Mouse (Mus musculus): Measurements from ENCODE around the gene Gm3264. TPM values are rescaled to one million over a fixed set of nuclear protein-coding genes. Genes with fewer than 3 reads are reported as not detected.
A peak's percentile ranks its signal among the peaks of the same experiment; 100 is the strongest.
"Not testable (repeated sequence)": the region's sequence is repeated elsewhere in the genome, so short reads cannot be mapped to it uniquely, and the experiment has no call there.

Gene Gm3264
- total RNA-seq (2022), result 1 to 10 TPM in 1 of 4 experiments, under 1 TPM in 1, not detected in 2; 0.75 to 1.1 TPM

DNA sequence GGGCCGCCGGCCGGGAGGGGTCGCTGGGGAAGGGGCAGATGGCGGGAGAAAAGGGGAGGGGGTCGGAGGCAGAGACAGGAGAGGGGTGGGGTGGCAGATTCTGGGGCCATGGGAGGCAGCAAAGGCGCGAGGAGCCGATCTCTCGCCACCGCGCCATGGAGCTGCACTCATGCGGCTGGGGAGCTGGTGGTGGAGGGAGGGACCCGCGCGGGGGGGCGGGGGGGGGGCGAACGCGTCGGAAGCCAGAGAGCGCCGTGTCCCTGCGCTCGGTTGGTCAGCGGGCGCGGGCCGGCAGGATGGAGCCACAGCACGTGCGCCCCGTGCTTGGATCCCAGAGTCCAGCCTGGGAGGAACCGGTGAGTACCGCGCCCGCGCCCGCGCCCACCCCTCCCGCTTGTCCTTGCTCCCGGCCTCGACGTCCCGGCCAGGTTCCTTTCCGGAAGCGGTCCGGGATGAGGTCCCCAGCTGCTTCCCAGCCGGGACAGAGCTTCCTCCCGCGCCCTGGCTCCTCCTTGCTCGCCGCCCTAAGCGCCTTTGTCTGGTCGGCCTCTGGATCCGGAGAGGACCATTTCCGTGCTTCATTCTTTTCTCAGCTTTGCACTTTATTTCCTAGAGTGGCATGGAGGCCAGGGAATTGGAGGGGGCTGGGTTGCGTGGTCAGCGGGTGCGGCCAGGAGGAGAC is at the start of gene Gm3264:
TSS of gene Gm3264 (plus strand) at position 278 of the 682 bp plus-strand sequence.
- peak; percentile 44 for DNase-seq (ENCODE audit: low spot score)

DNA sequence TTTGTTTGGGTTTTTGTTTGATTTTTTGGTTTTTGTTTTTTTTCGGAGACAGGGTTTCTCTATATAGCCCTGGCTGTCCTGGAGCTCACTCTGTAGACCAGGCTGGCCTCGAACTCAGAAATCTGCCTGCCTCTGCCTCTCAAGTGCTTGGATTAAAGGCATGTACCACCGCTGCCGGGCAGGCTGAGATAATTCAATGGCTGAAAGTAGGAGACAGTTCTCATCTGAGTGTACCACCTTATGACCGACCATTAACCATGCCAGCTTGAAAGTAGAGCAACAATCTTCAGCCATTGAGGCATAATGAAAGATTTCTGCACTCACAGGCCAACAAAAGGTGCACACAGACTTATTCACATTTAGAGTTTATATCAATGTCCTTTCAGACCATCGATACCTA is 49.0 kb upstream of the Gm3264 start:
- DNase-seq (ENCODE audit: low spot score), result not testable (repeated sequence)

DNA sequence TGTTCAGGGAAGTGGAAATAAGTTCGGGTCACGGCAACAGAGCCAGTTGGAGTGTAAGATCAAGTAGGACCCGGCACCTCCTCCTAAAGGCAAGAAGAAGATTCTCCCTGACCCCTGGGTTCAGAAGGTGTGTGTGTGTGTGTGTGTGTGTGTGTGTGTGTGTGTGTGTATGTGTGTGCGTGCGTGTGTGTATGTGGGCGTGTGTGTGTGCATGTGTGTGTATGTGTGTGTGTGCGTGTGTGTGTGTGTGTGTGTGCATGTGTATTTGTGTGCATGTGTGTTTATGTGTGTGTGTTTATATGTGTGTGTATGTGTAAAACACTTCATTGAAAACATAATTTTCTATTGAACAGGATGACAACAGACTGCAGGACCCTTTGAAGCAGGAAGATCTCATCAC is 33.4 kb upstream of the Gm3264 start:
- DNase-seq (ENCODE audit: low spot score), result not testable (repeated sequence)

DNA sequence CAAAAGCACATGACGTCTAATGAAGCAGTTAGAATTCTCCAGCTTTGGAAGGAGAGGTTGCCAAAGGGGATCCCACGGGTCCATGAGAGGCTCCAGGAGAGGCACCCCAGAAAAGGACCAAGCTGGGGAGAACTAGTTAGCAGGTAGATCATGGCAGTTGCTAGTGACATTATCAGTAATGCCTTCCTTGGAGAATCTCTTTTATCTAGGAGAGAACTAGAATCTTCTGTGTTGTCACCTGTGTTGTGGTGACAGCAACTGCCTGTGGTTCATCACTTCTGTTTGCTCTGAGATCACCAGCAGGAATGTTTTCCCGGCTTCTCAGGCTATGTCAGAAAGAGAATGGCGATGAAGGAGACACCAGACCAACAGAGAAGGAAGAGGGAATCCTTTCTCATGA is 17.6 kb upstream of the Gm3264 start, which contains the start of gene Gm3269:
TSS of gene Gm3269 (plus strand) at position 301 of the 400 bp plus-strand sequence.
- DNase-seq (ENCODE audit: low spot score), result not testable (repeated sequence)

DNA sequence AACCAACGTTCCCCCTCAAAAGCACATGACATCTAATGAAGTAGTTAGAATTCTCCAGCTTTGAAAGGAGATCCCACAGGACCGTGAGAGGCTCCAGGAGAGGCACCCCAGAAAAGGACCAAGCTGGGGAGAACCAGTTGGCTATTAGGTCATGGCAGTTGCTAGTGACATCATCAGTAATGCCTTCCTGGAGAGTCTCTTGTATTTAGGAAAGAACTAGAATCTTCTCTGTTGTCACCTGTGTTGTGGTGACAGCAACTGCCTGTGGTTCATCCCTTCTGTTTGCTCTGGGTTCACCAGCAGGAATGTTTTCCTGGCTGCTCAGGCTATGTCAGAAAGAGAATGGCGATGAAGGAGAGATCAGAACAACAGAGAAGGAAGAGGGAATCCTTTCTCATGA is 36.7 kb downstream of the Gm3264 start, which contains the start of gene Gm3278:
TSS of gene Gm3278 (plus strand) at position 301 of the 400 bp plus-strand sequence.
- DNase-seq (ENCODE audit: low spot score), result not testable (repeated sequence)

Other genes starting within 250 kb of the Gm3264 start
- gene Gm8159, start 223.2 kb upstream of the Gm3264 start, total RNA-seq (2022), result not detected
- gene Gm3239, start 191.4 kb upstream of the Gm3264 start, total RNA-seq (2022), result not detected
- gene Gm7876, start 146.3 kb upstream of the Gm3264 start, total RNA-seq (2022), result not detected
- gene Gm3252, start 128.8 kb upstream of the Gm3264 start, total RNA-seq (2022), result under 1 TPM in 1 of 4 experiments, not detected in 3; 0.20 TPM
- not detected for gene Gm9602, start 79.2 kb upstream of the Gm3264 start, total RNA-seq (2022)
- gene Gm3269, start 17.5 kb upstream of the Gm3264 start, total RNA-seq (2022), result not detected
- not detected for gene Gm3278, start 36.8 kb downstream of the Gm3264 start, total RNA-seq (2022)
- gene Gm8297, start 128.4 kb downstream of the Gm3264 start, total RNA-seq (2022), result not detected
- not detected for gene Gm3298, start 160.3 kb downstream of the Gm3264 start, total RNA-seq (2022)
- gene 4930555G01Rik, start 195.1 kb downstream of the Gm3264 start, total RNA-seq (2022), result under 1 TPM in 2 of 4 experiments, not detected in 2; 0.12 to 0.19 TPM
- not detected for gene Gm8281, start 215.5 kb downstream of the Gm3264 start, total RNA-seq (2022)